Mouse (Mus musculus): ENCODE measurements around the gene Gpi1. TPM values are rescaled to one million over a fixed set of nuclear protein-coding genes. Genes with fewer than 3 reads are reported as not detected.

Gene Gpi1
- polyA plus RNA-seq (2012; rRNA removed) = 304 and 366 TPM in 2 replicates

DNA sequence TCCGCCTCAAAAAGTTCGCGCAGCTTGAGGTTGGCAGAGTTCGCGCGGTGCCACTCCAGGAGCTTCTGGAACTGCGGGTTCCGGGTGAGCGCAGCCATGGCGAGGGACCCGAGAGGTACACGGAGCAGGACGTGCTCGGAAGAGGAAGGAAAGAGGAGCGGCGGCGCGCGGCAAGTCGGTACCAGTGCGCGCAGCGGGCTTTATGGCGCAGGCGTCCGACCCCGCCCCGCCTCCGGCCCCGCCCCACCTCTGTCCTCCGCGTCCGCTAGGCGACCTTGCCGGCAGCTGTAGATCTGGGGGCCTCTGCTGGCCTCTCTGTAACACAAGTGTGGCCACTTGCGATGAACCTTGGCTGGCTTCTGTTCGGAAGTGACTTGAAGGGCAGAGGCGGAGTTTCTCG, at the start of gene Gpi1:
Gene Gpi1 (minus strand): TSS at position 221 of the 400 bp plus-strand sequence.

DNA sequence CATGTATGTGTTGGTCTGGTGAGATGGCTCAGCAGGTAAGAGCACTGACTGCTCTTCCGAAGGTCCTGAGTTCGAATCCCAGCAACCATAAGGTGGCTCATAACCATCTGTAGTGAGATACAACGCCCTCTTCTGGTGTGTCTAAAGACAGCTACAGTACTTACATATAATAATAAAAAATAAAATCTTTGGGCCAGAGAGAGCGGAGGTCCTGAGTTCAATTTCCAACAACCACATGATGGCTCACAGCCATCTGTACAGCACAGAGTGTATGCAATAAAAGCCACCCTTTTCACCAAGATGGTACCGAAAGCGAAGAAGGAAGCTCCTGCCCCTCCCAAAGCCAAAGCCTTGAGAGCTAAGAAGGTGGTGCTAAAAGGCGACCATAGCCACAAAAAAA, 20.6 kb upstream of the Gpi1 start, which contains the start of gene Gm6096:
Gene Gm6096 (plus strand): TSS at position 301 of the 400 bp plus-strand sequence.

DNA sequence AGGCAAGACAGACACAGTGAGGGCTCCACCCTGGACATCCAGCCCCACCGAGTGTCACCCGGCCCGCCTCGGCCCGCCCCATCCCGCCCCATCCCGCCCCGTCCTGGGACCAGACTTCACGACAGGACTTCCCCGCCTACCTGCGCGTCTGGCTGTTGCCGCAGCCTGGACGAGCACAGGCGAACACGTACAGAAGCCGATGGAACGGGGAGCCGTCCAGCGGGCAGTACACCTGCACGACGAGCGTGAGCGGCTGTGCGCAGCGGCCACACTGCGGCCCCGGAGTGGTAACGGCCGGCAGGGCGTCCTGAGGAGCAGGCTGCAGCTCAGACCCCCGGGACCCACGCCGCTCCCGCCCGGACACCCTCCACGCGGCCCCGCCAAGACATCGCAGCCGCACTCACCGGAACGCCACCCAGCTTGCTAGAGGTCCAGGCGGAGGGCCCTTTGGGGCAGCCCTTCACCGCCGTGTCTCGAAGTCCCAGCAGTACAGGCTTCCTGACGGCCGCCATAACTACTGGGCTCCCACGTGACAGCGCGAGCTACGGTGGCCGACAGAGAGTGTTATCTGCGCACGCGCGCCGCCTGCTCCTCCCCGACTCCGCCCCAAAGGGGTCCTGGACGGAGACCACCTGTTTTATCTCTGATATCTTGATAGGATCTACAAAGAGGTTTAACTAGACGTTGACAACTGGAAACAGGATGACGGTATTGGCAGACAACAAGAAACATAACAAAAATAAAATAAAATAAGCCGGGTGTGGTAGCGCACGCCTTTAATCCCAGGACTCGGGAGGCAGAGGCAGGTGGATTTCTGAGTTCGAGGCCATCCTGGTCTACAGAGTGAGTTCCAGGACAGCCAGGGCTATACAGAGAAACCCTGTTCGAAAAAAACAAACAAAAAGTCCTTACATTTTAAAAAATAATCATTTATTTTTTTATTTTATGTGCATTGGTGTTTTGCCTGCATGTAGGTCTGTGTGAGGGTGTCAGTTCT, 33.7 kb downstream of the Gpi1 start, which contains the start of gene Pdcd2l:
Gene Pdcd2l (minus strand): TSS at position 530 of the 997 bp plus-strand sequence.

DNA sequence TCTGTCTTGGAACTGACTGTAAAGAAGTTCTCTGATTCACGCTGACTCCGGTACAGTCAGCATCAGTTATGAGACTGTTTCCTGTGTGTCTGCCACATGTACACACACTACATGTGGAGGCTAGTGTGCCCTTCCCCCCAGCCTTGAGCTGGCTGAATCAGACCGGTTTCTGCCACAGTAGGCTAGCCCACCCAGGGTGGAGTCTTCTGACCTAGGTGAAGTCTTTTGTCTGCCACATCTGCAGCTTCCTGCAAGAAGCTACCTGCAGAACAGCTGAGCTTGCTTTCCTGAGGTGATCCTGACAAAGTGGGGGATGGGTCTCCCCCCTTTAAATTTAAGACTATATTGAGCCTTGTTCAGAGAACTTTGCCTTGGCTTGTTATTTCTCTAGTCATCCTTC, 60.7 kb downstream of the Gpi1 start, which contains the start of gene Uba2:
Gene Uba2 (minus strand): TSS at position 146 of the 400 bp plus-strand sequence.

Other genes starting within 250 kb of the Gpi1 start
- gene Scgb2b27, start 216.4 kb downstream of the Gpi1 start, polyA plus RNA-seq (2012; rRNA removed) = not detected in 2 replicates
- not detected in 2 replicates for gene Scgb1b27, start 208.9 kb downstream of the Gpi1 start, polyA plus RNA-seq (2012; rRNA removed)
- gene Scgb1b30, start 134.9 kb downstream of the Gpi1 start, polyA plus RNA-seq (2012; rRNA removed) = not detected in 2 replicates
- 56.3 and 68.9 TPM in 2 replicates for gene Wtip, start 97.1 kb downstream of the Gpi1 start, polyA plus RNA-seq (2012; rRNA removed)
- gene Uba2, start 60.7 kb downstream of the Gpi1 start, polyA plus RNA-seq (2012; rRNA removed) = 38.0 and 39.3 TPM in 2 replicates
- 40.2 and 44.5 TPM in 2 replicates for gene Pdcd2l, start 33.7 kb downstream of the Gpi1 start, polyA plus RNA-seq (2012; rRNA removed)
- gene Gm6096, start 20.7 kb upstream of the Gpi1 start, polyA plus RNA-seq (2012; rRNA removed) = not detected in 2 replicates
- gene 4931406P16Rik, start 83.2 kb upstream of the Gpi1 start, polyA plus RNA-seq (2012; rRNA removed) = 54.4 and 60.0 TPM in 2 replicates
- gene Lsm14a, start 163.0 kb upstream of the Gpi1 start, polyA plus RNA-seq (2012; rRNA removed) = 32.9 and 57.2 TPM in 2 replicates

Measured in ovary, adult 2 months (tissue).